Mouse (Mus musculus) hindbrain, embryonic 12.5 days (tissue): ENCODE results near the gene Taok3. TPM values are rescaled to one million over a fixed set of nuclear protein-coding genes. Genes with fewer than 3 reads are reported as not detected.

Experiments
- ATAC-seq: fragments of 200-750 bp; cut with Nextera tagmentation; 2 replicates; pipeline ENCODE4 v1.8.0; 2017; ENCODE audit warnings: moderate TSS enrichment; ENCODE audit not compliant: low FRiP score
- H3K27ac ChIP-seq: fragments of 300-500 bp; sonication (generic); 2 replicates; pipeline ENCODE4 v1.5.1; 2016; ENCODE audit warnings: mild to moderate bottlenecking
- H3K27me3 ChIP-seq: fragments of 300-500 bp; sonication (generic); 2 replicates; pipeline ENCODE4 v1.6.1; 2016; ENCODE audit warnings: mild to moderate bottlenecking
- H3K36me3 ChIP-seq: fragments of 300-500 bp; sonication (generic); 2 replicates; pipeline ENCODE4 v1.6.1; 2016; ENCODE audit warnings: mild to moderate bottlenecking
- H3K4me1 ChIP-seq: fragments of 300-500 bp; sonication (generic); 2 replicates; pipeline ENCODE4 v1.6.1; 2016
- H3K4me2 ChIP-seq: fragments of 300-500 bp; sonication (generic); replicated peaks from 2 replicates; pipeline ENCODE4 v1.6.1; 2016; ENCODE audit warnings: mild to moderate bottlenecking
- H3K4me3 ChIP-seq: fragments of 300-500 bp; sonication (generic); 2 replicates; pipeline ENCODE4 v1.5.1; 2016; ENCODE audit warnings: mild to moderate bottlenecking
- H3K9ac ChIP-seq: fragments of 300-500 bp; sonication (generic); 2 replicates; pipeline ENCODE4 v1.6.1; 2016; ENCODE audit warnings: mild to moderate bottlenecking, moderate library complexity
- H3K9me3 ChIP-seq: fragments of 300-500 bp; sonication (generic); replicated peaks from 2 replicates; pipeline ENCODE4 v1.6.1; 2016; ENCODE audit warnings: mild to moderate bottlenecking
- WGBS: fragments of 180-500 bp; shearing (Covaris S2); methylation state at CpG from one replicate; pipeline ENCODE4 v1.1.7; 2016; 5-methylcytosine and 5-hydroxymethylcytosine counted together
- polyA plus RNA-seq: library from polyadenylated mRNA; unstranded; fragments of >200 nt; fragmentation: Nextera tagmentation; extraction: Ambion mirVana; gene quantifications from 2 replicates; pipeline ENCODE4 v1.2.1, GENCODE M21; 2016

Gene Taok3
- polyA plus RNA-seq, 1 experiment from 2014 or later = 30.6 TPM

DNA sequence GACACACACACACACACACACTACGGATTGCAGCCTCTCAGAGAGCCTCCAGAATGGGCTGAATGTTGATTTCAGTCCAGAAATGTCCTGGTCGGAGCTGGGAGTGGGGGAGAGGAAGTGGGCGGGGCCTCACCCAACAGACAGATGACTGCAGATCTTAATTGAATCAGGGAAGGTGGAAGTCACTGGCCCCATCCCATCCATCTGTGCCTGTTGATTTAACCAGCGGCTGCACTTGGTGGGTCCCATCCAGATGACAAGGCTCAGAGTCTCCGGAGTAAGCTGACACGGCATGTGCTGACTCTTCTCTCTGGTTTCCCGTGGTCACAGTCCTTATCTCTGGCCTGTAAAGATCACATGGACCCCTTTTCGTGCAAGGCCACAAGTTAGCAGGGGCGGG, 15.9 kb downstream of the Taok3 start:
- Histone ChIP-seq H3K27ac (0 out of 2 replicates have a peak overlapping the region, but pooled peaks have one; percentile 23), H3K27me3 (no peaks in the 10 kb centered on the region), H3K4me2 (peak overlapping the region; percentile 19), H3K4me1 (peaks cover 14% of the 10 kb centered on the region), H3K36me3 (no peaks in the 10 kb centered on the region), H3K9me3 (no peaks in the 10 kb centered on the region), H3K9ac (0 out of 2 replicates have a peak overlapping the region, but pooled peaks have one; percentile 23), H3K4me3 (no peak overlapping the region)
- WGBS = 35% methylated on average over 9 of the region's 9 CpGs
- ATAC-seq = peak; percentile 66

DNA sequence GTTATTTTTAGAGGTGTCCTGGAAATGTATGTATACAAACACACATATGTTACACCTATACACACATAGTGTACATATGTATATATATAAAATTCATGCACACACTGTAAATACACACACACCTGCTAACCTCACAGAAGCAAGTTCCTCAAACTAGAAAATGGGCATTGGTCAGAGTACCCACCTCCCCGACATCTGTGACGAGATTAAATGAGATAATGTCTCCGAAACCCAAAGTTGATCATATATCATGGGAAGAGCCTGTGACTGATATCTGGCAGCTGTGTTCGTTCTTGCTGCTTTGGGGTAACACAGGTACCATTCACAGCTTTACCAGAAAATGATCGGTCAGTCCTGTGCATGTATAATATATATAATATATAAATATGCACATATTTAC, 16.6 kb downstream of the Taok3 start:
- peaks cover 14% of the 10 kb centered on the region for H3K4me1 ChIP-seq
- H3K4me2 ChIP-seq = no peak overlapping the region
- no peak overlapping the region for H3K9ac ChIP-seq
- H3K4me3 ChIP-seq = no peak overlapping the region
- no peak for ATAC-seq
- H3K27me3 ChIP-seq = no peaks in the 10 kb centered on the region
- WGBS = 91% methylated on average over 5 of the region's 5 CpGs
- H3K27ac ChIP-seq = no peak overlapping the region
- H3K36me3 ChIP-seq = no peaks in the 10 kb centered on the region
- H3K9me3 ChIP-seq = no peaks in the 10 kb centered on the region

DNA sequence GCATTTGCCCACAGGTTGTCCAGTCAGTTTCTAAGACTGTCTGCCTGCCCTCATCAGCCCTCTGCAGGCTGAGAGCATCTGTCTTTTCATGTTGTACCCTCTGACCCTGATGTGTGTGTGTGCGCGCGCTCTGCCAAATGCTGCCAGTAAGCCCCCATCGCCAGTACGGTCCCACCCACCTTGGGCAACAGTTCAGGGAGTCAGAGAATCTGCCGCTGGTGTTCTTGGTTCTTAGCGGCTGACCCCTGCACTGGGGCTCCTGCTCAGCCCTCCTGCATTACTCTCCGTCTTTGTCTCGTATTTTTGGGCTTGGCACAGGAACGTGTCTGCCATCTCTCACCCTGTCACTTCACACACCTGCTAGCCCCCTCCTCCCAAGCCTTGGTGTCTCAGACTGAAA, 17.1 kb downstream of the Taok3 start:
- H3K27ac ChIP-seq = no peak overlapping the region
- no peak for ATAC-seq

DNA sequence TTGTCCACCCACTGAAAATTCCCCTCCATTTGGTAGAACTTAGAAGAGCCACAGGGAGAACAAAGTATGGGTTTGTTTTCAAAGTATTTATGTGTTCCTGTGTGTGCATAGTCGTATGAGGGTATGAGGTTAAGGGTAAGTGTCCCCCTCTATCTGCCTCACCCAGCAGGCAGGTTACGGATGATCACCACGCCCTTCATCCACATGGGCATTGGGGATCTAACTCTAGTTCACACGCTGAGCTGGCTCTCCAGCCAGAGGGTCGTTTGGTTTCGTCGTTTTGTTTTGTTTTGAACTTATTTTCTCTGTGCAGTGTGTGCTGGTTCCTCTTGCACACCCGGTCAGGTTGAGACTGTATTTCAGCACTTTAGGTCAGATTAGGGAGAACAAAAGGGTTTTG, 17.7 kb downstream of the Taok3 start:
- Histone ChIP-seq H3K27ac (no peak overlapping the region), H3K9me3 (no peaks in the 10 kb centered on the region), H3K27me3 (no peaks in the 10 kb centered on the region), H3K4me1 (peaks cover 14% of the 10 kb centered on the region), H3K4me3 (no peak overlapping the region), H3K36me3 (no peaks in the 10 kb centered on the region), H3K9ac (no peak overlapping the region), H3K4me2 (no peak overlapping the region)
- ATAC-seq = no peak
- WGBS = 78% methylated on average over 8 of the region's 8 CpGs

More for the DNA sequence above, 17.1 kb downstream of the Taok3 start:
- no peak overlapping the region for H3K4me2 ChIP-seq
- H3K4me3 ChIP-seq = no peak overlapping the region
- no peaks in the 10 kb centered on the region for H3K27me3 ChIP-seq
- no peaks in the 10 kb centered on the region for H3K9me3 ChIP-seq
- no peak overlapping the region for H3K9ac ChIP-seq
- 64% methylated on average over 10 of the region's 10 CpGs for WGBS
- H3K36me3 ChIP-seq = no peaks in the 10 kb centered on the region
- peaks cover 14% of the 10 kb centered on the region for H3K4me1 ChIP-seq

DNA sequence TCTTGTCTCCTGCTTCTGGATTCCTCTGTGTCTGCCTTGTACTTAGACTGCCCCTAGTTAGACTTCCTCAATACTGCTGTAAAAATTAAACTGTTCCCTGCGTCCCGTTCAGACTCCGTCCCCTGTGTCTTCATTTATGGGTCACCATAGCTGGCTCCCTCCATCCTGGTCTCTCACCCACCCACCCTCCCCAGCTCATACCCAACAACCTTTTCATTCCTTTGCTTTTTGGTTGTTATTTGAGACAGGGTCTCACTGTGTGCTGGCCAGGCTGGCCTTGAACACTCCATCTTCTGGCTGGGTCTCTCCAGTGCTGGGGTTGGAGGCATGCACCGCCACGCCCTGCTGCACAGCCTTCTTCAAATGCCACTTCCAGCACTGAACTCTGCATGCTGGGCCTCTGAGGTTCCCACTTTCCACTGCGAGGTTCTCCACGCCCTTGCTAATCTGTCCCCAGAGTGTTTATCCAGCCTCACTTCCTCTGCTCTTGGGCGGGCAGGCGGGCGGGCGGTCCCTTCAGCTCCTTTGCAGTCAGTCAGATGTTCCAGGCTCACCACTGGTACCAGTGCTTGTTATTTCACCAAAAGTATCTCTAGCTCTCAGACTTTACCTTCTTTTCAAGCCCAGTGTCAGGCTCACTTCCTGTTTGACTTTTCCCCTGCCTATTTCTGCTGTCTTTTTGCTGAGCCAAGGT, 18.5 kb downstream of the Taok3 start:
- H3K36me3 ChIP-seq = no peaks in the 10 kb centered on the region
- no peak overlapping the region for H3K4me2 ChIP-seq
- H3K9me3 ChIP-seq = no peaks in the 10 kb centered on the region
- peaks cover 14% of the 10 kb centered on the region for H3K4me1 ChIP-seq
- no peak for ATAC-seq
- no peak overlapping the region for H3K27ac ChIP-seq
- H3K4me3 ChIP-seq = no peak overlapping the region
- H3K9ac ChIP-seq = no peak overlapping the region
- 82% methylated on average over 11 of the region's 11 CpGs for WGBS
- H3K27me3 ChIP-seq = no peaks in the 10 kb centered on the region

DNA sequence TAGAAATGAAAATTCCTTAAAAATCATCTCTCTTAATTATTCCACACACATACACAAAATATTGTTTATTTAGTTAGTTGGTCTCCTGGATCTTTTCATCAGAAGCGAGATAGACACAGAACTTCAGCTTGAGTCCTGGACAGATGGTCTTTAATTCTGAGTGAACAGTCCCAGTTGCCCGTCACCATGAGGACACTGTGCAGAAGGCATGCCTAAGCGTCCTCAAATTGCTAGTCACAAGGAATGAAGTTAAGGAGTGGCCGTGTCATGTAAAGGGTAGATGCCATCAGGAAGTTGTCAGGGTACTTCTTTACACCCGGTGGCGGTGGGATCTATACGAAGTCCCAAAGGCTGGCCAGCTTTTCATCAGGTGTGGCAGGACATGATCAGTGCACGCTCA, 19.9 kb downstream of the Taok3 start:
- Histone ChIP-seq H3K4me2 (no peak overlapping the region), H3K9me3 (no peaks in the 10 kb centered on the region), H3K27ac (no peak overlapping the region), H3K9ac (no peak overlapping the region), H3K36me3 (no peaks in the 10 kb centered on the region), H3K27me3 (no peaks in the 10 kb centered on the region), H3K4me3 (no peak overlapping the region), H3K4me1 (peaks cover 16% of the 10 kb centered on the region)
- WGBS = 73% methylated on average over 8 of the region's 8 CpGs
- no peak for ATAC-seq

DNA sequence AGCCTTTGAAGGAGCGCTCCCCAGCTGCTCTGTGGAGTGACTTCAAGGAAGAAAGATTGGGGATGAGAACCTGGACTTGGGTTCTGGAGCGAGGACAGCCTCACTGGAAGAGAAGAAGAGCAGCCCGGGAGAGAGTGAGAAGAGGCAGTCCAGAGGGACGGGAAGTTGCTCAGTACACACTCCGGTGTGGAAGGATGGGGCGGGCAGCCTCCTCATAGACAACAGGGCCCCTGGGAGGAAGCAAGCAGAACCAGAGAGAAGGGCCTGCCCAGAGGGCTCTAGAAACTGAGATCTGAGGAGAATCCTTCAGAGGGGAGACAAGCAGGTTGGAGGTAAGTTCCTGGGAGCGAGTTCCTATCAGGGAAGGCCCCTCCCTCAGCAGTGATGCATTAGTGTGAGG, 20.4 kb downstream of the Taok3 start:
- Histone ChIP-seq H3K4me3 (no peak overlapping the region), H3K27me3 (no peaks in the 10 kb centered on the region), H3K9me3 (no peaks in the 10 kb centered on the region), H3K9ac (no peak overlapping the region), H3K36me3 (no peaks in the 10 kb centered on the region), H3K4me2 (no peak overlapping the region), H3K27ac (no peak overlapping the region), H3K4me1 (peaks cover 12% of the 10 kb centered on the region)
- WGBS = 76% methylated on average over 7 of the region's 7 CpGs
- no peak for ATAC-seq

DNA sequence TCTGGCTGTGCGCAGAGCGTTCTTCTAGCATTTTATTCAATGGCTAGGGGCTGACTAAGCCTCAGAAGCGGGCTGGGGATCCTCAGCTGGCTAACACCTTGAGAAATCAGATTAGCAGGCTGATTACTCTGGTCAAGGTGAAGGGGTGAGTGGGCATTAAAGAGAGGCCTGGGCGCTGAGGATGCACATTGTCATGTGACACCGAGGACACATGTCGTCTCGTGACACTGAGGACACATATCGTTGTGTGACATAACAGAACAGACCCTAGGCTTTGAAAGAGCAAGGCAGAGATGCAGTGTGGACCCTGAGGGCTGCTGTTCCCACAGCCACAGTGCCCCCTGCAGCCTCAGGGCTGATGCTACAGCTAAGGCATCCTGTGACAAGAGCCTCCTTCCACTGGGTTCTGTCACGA, 23.8 kb downstream of the Taok3 start:
- Histone ChIP-seq H3K4me3 (no peak overlapping the region), H3K4me2 (no peak overlapping the region), H3K27ac (no peak overlapping the region), H3K27me3 (no peaks in the 10 kb centered on the region), H3K9ac (no peak overlapping the region), H3K36me3 (no peaks in the 10 kb centered on the region), H3K9me3 (no peaks in the 10 kb centered on the region), H3K4me1 (0 out of 2 replicates have a peak, but pooled peaks cover 2% of the 10 kb centered on the region)
- WGBS = 63% methylated on average over 9 of the region's 9 CpGs
- ATAC-seq = no peak

DNA sequence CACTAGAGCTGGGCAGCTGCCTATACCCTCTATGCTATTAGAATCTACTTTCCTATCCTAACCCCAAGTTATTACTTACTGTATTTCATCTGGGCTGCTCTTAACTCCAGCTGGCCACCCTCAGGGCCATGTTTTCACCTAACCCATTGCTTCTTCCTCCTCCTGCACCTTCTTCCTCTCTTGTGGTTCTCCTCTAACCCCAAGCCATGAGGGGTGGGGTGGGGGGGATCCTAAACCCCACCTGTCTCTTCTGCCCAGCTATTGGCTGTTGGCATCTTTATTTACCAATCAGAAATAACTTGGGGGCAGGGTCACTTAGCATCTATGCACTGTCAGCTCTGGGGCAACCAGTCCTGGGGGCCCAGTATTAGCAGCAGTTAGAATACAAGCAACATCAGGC, 26.2 kb downstream of the Taok3 start:
- H3K27ac ChIP-seq = no peak overlapping the region
- no peak for ATAC-seq
- H3K4me2 ChIP-seq = no peak overlapping the region
- 0 out of 2 replicates have a peak, but pooled peaks cover 2% of the 10 kb centered on the region for H3K4me1 ChIP-seq
- no peak overlapping the region for H3K4me3 ChIP-seq
- H3K27me3 ChIP-seq = no peaks in the 10 kb centered on the region
- no peaks in the 10 kb centered on the region for H3K9me3 ChIP-seq
- H3K9ac ChIP-seq = no peak overlapping the region
- no peaks in the 10 kb centered on the region for H3K36me3 ChIP-seq

DNA sequence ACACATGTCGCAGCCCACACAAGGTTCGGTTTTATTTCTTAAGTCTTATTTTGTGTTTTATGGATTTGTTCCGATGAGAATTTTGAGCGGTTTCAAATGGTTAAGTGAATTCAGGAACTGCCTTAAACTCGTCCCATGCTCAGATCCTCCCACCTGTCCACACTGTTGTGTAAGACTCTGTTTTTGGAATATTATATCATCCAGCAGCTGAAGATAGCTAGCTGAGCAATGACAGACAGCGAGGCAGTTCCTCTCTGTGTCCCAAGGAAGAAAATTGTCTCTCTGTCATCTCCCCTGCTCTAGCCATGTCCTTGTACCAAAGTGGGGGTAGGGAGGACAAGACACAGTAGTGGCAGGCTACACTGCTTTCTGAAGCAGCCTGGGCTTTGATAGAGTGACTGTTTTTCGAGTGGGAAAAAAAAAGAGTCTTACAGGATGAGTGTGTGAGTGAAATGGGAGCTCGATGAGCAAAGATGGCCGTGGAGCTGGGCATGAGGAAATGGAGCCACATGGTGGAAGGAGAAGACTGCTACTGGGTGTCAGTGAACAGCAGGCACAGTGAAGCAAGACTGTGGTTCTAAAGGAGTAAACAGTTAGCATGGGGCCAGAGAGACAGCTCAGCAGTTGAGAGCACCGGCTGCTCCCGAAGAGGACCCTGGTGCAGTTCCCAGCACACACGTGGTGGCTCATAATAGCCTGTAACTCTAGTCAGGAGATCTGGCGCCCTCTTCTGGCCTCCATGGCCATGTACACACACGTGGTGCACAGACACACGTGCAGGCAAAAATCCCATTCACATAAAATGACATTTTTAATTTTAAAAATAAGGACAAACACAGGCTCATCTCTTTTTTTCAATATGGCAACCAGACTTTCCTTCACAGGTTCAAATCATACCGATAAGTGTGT, 27.5 kb downstream of the Taok3 start:
- ATAC-seq = no peak
- 90% methylated on average over 16 of the region's 16 CpGs for WGBS
- no peak overlapping the region for H3K4me2 ChIP-seq
- H3K27me3 ChIP-seq = no peaks in the 10 kb centered on the region
- H3K36me3 ChIP-seq = no peaks in the 10 kb centered on the region
- no peak overlapping the region for H3K9ac ChIP-seq
- no peak overlapping the region for H3K27ac ChIP-seq
- no peak overlapping the region for H3K4me3 ChIP-seq
- H3K4me1 ChIP-seq = 0 out of 2 replicates have a peak, but pooled peaks cover 2% of the 10 kb centered on the region
- no peaks in the 10 kb centered on the region for H3K9me3 ChIP-seq

DNA sequence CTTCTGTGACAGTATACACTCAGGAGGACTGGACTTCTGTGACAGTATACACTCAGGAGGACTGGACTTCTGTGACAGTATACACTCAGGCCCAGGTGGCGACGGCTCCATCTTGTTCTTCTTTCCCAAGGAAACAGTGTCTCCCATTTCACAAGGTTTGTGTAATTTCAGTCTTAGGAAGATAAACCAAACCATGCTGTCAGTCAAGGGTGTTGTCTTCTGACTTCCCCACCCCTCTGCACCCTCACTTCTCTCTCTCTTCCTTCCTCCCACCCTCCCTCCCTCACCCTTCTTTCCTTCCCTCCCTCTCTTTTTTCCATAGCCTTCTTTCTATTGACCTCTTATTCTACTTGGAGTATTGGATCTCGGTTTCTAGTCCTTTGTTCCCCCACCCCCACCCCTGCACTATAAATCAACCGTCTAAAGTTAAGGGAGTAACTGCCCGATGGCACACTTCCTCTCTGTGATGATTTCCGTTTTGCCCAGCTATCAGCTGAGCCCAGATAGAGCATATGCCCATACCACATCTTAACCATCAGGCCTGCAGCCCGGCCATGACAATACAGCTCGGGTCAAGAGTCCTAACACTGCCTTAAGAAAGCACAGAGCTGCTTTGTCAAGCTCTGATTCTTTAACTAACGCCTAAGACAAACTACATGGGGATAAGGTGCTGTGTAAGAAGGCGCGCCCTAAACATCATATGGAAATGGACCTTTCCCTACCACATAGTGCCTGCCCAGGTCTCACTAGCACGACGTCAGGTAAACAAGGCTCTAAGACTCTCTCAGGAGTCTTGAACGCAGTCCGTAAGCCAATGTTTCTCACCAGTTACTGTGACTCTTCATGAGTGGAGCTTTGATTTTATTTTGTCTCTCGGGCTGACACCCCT, 29.4 kb downstream of the Taok3 start:
- no peak overlapping the region for H3K4me2 ChIP-seq
- WGBS = 86% methylated on average over 16 of the region's 16 CpGs
- 0 out of 2 replicates have a peak, but pooled peaks cover 6% of the 10 kb centered on the region for H3K9me3 ChIP-seq
- no peaks in the 10 kb centered on the region for H3K4me1 ChIP-seq
- 0 out of 2 replicates have a peak, but pooled peaks cover 3% of the 10 kb centered on the region for H3K36me3 ChIP-seq
- no peak overlapping the region for H3K4me3 ChIP-seq
- no peak for ATAC-seq
- no peak overlapping the region for H3K9ac ChIP-seq
- H3K27me3 ChIP-seq = no peaks in the 10 kb centered on the region
- no peak overlapping the region for H3K27ac ChIP-seq

DNA sequence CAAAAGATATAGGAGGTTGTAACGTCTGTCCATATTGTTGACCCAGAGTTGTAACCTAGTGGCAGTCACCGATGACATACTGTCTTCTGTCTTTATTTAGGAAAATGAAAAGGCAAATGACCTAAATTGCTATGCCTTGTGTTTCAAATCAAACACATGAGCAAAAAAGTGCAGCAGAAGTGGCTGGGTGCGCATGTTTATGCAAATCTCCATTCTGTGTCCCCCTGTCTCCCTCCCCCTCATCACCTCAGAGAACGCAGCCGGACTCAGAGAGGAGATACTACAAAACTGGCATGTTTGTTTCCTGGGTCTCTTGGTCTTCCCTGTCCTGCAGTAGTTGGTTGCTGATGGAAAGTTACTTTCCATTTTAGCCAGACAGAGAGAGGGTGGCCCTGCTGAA, 30.1 kb downstream of the Taok3 start:
- Histone ChIP-seq H3K4me1 (no peaks in the 10 kb centered on the region), H3K4me2 (no peak overlapping the region), H3K27ac (no peak overlapping the region), H3K9me3 (0 out of 2 replicates have a peak, but pooled peaks cover 6% of the 10 kb centered on the region), H3K9ac (no peak overlapping the region), H3K36me3 (0 out of 2 replicates have a peak, but pooled peaks cover 3% of the 10 kb centered on the region), H3K27me3 (no peaks in the 10 kb centered on the region), H3K4me3 (no peak overlapping the region)
- 92% methylated on average over 5 of the region's 5 CpGs for WGBS
- ATAC-seq = no peak
